Mouse (Mus musculus) bone marrow macrophage, adult 2 months (primary cell): ENCODE data around the gene Ccdc88c. TPM values are rescaled to one million over a fixed set of nuclear protein-coding genes. Genes with fewer than 3 reads are reported as not detected.
"Not testable (repeated sequence)": the region's sequence is repeated elsewhere in the genome, so short reads cannot be mapped to it uniquely, and the experiment has no call there.

Experiments used
- H3K27ac ChIP-seq: 2 replicates; pipeline ENCODE4 v1.5.1; 2012; ENCODE audit warnings: low read depth, low read length; ENCODE audit not compliant: insufficient read depth
- H3K4me1 ChIP-seq: 2 replicates; pipeline ENCODE4 v1.6.1; 2012; ENCODE audit warnings: low read length; ENCODE audit not compliant: control insufficient read depth, insufficient read depth
- H3K4me3 ChIP-seq: 2 replicates; pipeline ENCODE4 v1.5.1; 2012; ENCODE audit warnings: mild to moderate bottlenecking, low read length, moderate library complexity; ENCODE audit not compliant: insufficient read depth
- CTCF ChIP-seq: IDR thresholded peaks from 2 replicates; pipeline ENCODE4 v1.5.1; 2012; ENCODE audit warnings: low read depth, mild to moderate bottlenecking, low read length, moderate library complexity
- POLR2A ChIP-seq: IDR thresholded peaks from 2 replicates; pipeline ENCODE4 v1.6.1; 2012; ENCODE audit warnings: mild to moderate bottlenecking, low read depth, low read length, borderline replicate concordance
- polyA plus RNA-seq: library from polyadenylated mRNA; stranded (reverse); fragments of >200 nt; gene quantifications from 2 replicates; pipeline ENCODE4 v1.2.4, GENCODE M21; 2012; ENCODE audit not compliant: missing spikeins, insufficient read depth, insufficient read length

Gene Ccdc88c
- polyA plus RNA-seq, 1 experiment = 0.76 TPM

DNA sequence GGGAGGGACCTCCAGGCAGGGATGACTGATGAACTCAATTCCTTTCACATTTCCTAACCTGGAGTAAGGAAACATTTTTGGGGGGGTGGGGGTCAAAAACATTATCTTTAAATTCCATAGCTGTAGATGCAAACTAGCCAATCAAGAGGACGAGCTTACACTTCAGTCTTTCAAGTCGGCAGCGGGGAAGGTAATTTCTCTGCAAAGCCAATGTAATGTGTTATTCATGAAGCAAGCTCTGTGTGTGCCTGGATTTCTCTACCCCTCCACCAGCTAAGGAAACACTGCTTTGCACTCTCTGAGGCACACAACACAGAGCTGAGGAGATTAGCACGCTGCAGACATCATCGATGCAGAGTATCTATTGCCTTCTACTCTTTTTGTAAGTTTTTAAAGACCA, 9.8 kb downstream of the Ccdc88c start:
- no peak for TF ChIP-seq POLR2A
- no peak for TF ChIP-seq CTCF
- H3K4me1 ChIP-seq = peaks cover 23% of the 10 kb centered on the region

DNA sequence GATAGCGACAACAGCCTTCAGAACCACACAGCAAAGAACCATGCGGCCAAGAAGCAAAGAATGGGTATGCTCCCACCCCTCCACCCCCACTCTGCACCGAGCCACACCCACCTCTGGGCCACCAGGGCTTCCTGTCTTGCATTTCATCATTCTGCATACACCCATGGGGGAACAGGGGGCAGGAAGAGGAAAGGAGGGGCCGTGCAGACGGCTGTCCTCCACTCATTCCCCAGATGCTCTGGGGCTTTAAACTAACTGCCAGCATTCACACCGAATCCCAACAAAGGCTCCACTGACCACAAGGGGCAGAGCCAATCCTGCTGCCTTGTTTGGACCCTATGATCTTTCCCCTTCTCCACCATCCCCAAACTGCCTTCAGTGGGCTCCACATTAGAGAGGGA, 10.9 kb downstream of the Ccdc88c start:
- TF ChIP-seq POLR2A (no peak), CTCF (no peak)
- peaks cover 23% of the 10 kb centered on the region for H3K4me1 ChIP-seq
- no peak overlapping the region for H3K27ac ChIP-seq
- no peak overlapping the region for H3K4me3 ChIP-seq

More for the DNA sequence above, 9.8 kb downstream of the Ccdc88c start:
- Histone ChIP-seq H3K27ac (no peak overlapping the region), H3K4me3 (no peak overlapping the region)

DNA sequence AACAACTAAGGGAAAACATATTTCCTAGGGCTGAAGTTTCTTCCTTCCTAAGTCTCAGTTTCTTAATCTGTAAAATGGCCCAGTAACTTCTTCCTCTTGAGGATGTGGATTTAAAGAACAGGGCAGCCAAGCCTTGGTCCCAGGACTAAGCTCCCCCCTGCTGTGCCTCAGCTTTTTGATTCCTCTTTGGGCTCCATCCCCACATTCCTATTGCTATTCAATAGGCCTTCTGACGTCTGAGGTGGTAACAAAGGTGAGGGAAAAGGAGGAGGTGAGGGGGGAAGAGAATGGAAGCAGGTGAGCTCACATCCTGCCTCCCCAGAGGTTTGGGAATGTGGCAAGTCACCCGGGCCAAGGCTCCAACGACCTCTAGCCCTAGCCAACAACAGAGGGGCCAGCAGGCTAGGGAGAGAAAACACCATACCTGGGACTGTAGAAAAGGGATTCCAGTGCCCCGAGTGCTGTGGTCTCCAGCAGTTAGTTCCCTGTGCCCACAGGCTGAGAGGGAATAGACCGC, 12.4 kb downstream of the Ccdc88c start:
- Histone ChIP-seq H3K4me1 (peaks cover 23% of the 10 kb centered on the region), H3K27ac (no peak overlapping the region), H3K4me3 (no peak overlapping the region)
- TF ChIP-seq POLR2A = no peak
- TF ChIP-seq CTCF = no peak

DNA sequence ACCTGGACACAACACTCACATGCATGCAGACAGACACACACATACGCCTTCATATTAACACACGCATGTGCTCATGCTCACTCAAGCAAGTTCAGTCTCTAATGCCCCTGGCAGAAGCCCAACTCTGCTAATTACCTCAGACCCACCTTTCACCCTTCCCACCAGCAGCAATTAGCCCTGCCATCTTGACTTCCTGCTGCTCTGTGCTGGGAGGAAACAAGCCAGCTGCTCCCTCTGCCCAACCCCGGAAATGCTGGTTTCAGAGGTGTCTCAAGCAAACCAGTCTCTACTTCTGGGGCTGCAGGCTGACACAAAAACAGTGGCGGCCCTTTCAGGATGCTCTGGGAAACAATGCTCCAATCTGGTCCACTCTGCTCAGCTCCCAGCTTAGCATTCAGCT, 12.9 kb downstream of the Ccdc88c start:
- H3K4me1 ChIP-seq = peaks cover 23% of the 10 kb centered on the region
- H3K4me3 ChIP-seq = no peak overlapping the region
- no peak overlapping the region for H3K27ac ChIP-seq

DNA sequence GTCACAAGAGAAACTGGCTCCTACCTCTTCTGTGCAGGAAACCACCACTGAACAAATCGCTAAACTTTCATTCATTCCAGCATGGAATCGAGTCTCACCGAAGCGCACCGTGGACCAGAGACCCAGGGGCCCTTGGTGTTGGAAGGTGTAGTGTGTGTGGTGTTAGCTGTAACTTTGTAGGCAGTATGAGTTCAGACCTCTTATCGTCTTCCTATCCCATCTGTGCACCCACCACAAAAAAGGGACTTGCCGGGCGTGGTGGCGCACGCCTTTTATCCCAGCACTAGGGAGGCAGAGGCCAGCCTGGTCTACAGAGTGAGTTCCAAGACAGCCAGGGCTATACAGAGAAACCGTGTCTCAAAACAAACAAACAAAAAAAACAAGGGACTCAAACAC, 13.7 kb downstream of the Ccdc88c start:
- H3K27ac ChIP-seq = no peak overlapping the region
- TF ChIP-seq POLR2A (no peak), CTCF (no peak)
- H3K4me1 ChIP-seq = peaks cover 23% of the 10 kb centered on the region
- no peak overlapping the region for H3K4me3 ChIP-seq

More for the DNA sequence above, 12.9 kb downstream of the Ccdc88c start:
- TF ChIP-seq CTCF = no peak
- no peak for TF ChIP-seq POLR2A

DNA sequence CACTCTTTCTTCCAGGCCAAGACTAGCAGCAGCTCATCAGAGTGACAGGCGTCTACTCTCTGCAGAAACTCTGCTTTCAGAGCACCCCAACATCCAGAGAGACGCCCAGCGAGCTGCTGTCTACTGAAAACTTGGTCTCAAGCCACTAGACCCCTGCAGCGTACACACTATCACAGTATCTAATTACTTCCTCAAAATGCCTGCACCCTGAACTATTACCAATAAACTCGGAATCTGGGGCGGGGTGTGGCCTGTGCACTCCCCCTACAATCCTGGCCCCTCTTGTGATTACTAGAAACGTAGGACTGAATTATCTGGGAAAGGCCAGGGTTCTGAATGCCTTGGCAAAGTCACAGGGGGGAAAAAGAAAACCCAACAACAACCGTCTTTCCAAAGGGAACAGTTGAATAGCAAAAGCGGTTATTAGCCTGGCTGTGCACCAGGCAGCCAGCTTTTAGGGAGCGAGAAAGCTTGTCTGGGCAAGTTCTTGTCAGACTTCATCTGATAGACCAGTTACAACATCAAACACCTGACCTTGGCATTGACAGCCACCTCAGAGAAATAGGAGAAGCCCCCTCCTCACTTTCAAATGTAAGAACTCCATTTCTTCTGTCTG, 14.2 kb downstream of the Ccdc88c start:
- no peak for TF ChIP-seq CTCF
- TF ChIP-seq POLR2A = no peak
- Histone ChIP-seq H3K27ac (no peak overlapping the region), H3K4me3 (no peak overlapping the region), H3K4me1 (peaks cover 23% of the 10 kb centered on the region)

DNA sequence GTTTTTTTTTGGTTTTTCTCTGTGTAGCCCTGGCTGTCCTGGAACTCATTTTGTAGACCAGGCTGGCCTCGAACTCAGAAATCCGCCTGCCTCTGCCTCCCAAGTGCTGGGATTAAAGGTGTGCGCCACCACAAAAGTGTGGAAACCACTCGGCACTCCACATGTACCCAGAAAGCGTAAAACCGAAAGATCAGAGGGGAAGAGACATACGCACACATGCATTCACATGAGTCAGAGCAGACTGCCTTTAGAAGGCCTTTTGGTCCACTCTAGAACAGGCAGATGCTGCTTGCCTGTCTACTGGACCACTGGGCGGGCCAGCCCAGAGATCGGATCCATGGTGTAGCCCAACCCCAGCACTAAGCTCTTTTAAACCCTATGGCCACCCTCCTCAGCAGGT, 15.2 kb downstream of the Ccdc88c start:
- not testable (repeated sequence) for H3K4me3 ChIP-seq, H3K27ac ChIP-seq
- H3K4me1 ChIP-seq = peaks cover 22% of the 10 kb centered on the region

DNA sequence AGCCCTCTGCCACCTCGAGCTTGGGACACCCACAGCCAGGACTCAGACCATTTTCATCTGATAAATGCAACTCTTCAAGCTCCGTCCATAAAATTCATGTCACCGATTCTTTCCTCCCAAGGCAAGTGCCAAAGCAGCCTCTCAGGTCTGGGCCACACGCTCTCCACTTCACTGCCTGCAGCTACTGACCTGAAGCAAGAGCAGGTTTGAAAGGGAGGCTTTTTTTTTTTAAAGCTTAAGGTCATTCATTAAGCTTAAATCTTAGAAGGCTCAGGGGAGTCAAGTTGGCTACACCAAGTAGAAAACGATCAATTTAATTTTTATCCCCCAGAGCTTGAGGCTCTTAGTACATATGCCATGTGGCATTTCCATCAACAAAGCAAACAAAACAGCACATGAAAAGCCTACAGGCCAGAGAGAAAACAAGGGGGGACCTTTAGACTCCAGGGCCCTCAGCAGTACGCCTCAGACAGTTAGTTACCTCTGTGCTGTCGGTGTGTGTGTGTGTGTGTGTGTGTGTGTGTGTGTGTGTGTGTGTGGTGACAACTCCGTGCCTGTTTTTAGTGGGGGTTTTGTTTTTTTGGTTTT, 15.7 kb downstream of the Ccdc88c start:
- no peak for TF ChIP-seq POLR2A
- Histone ChIP-seq H3K4me1 (peaks cover 17% of the 10 kb centered on the region), H3K27ac (no peak overlapping the region), H3K4me3 (no peak overlapping the region)

DNA sequence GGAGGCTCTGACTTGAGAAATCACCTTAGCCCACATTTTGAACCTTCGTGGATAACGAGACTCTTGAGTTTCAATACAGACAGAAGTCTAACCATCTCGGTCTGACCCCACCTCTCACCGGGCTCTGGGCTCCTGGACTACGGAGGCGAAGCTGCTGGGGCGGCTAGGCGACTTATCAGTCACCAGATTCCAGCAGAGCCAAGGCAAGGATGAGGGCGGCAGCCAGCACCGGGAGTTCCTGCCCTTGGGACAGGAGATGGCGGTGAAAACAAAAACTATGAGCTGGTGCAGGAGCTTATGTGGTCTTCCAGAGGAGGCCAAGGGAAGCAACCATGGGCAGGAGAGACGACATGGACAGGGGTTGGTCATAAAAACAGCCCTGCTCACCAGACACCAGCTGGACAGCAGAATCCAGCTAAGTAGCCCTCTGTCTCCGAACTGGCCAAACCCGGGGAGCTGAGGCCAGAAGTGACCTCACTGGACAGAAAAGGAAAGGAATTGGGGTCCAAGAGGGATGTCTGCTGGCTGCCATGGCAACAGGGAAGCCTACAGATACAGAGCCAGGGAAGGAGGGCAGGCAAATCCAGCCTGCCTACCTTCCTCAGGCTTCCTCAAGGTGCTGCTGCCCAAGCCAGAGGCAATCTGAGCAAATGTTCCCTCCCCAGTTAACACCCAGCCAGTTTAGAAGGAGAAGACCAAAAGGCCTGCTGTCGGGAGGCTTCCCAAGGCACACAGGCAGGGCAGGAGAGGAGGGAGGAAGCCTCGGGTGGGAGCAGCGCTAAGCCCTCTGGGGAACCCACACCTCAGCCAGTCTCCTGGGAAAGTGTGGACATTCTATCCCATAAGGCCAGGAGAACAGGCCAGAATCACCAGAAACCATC, 16.4 kb downstream of the Ccdc88c start:
- TF ChIP-seq POLR2A = no peak
- TF ChIP-seq CTCF = no peak
- no peak overlapping the region for H3K4me3 ChIP-seq
- H3K4me1 ChIP-seq = peaks cover 10% of the 10 kb centered on the region
- no peak overlapping the region for H3K27ac ChIP-seq

DNA sequence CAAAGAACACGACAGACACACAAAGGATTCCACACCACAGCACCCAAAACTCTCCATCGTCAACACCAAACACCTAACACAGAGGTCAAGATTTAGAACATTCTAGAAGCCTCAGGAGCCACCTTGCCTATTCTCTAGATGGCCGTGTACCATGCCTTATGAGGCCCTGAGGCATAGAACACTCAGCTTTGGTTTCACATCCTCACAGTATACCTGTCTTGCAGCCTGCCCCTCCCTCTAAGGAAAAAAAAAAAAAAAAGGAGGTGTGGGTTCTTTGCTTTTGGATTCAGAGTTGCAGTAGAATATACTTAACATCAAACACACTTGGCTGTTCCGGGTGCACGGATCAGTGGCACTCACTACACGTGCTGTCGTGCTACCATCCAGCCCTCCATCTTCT, 17.8 kb downstream of the Ccdc88c start:
- no peak overlapping the region for H3K4me3 ChIP-seq
- TF ChIP-seq CTCF = no peak
- TF ChIP-seq POLR2A = no peak
- H3K27ac ChIP-seq = no peak overlapping the region
- H3K4me1 ChIP-seq = peaks cover 5% of the 10 kb centered on the region
